In genomic region chr9:20859926-20860325, GRCm38 (mm10) we compare ENCODE assay signal across 41 mouse cellular contexts. TPM values are rescaled to one million over a fixed set of nuclear protein-coding genes. Genes with fewer than 3 reads are reported as not detected.
DNase-seq lines count a peak whose midpoint lies in the region; ATAC-seq and TF ChIP-seq lines count a peak whose summit lies in the region.
"Had no signal": no experiment of that assay in that cellular context is flagged by ENCODE, and none has a peak within 500 bp of the region (broad histone marks: within the 10 kb centered on the region; RNA-seq: fewer than 3 reads in every experiment).

No protein-coding gene starts in this region.

- no peak overlapping the region for H3K4me2 ChIP-seq in intestine, postnatal 0 days (replicated peaks; ENCODE audit: low read depth)
- H3K4me2 ChIP-seq in intestine, embryonic 15.5 days (replicated peaks): no peak overlapping the region
- peak overlapping the region; percentile 22; the same call in 1 of the 2 replicates for H3K4me2 ChIP-seq in CH12.LX (ENCODE audit: insufficient read depth, low read depth, poor library complexity, severe bottlenecking)
- no peak overlapping the region for H3K4me2 ChIP-seq in stomach, postnatal 0 days (replicated peaks; ENCODE audit: low read depth)
- H3K4me2 ChIP-seq: embryonic facial prominence, embryonic 13.5 days; forebrain, embryonic 13.5 days; hindbrain, embryonic 12.5 days; limb, embryonic 12.5 days; liver, embryonic 13.5 days; lung, embryonic 15.5 days; midbrain, embryonic 12.5 days; neural tube, embryonic 12.5 days had no signal

- 41% methylated on average over 6 of the region's 6 CpGs for WGBS in intestine, postnatal 0 days
- WGBS in intestine, embryonic 15.5 days: 50% methylated on average over 6 of the region's 6 CpGs
- WGBS in stomach, postnatal 0 days: 39% methylated on average over 6 of the region's 6 CpGs
- WGBS in lung, adult 2 months: 39% methylated on average over 6 of the region's 6 CpGs

- H3K79me2 ChIP-seq in CH12.LX (replicated peaks; ENCODE audit: control insufficient read depth, extremely low read depth, insufficient read depth, poor library complexity, severe bottlenecking): no peaks in the 10 kb centered on the region

- TF ChIP-seq RAD21 in CH12.LX (IDR thresholded peaks at IDR 0.05; ENCODE audit: low read depth, low read length): peak; percentile 9

- no peaks in the 10 kb centered on the region for H3K36me3 ChIP-seq in intestine, postnatal 0 days (ENCODE audit: control insufficient read depth, insufficient read depth)
- H3K36me3 ChIP-seq in intestine, embryonic 15.5 days: no peaks in the 10 kb centered on the region
- H3K36me3 ChIP-seq in CH12.LX (replicated peaks in 1 of 2; ENCODE audit: control insufficient read depth in 1 of 2, insufficient read depth in 1 of 2, low read length in 1 of 2): no peaks in the 10 kb centered on the region
- H3K36me3 ChIP-seq in stomach, postnatal 0 days (ENCODE audit: control insufficient read depth, insufficient read depth, low read length): no peaks in the 10 kb centered on the region
- H3K36me3 ChIP-seq: embryonic facial prominence, embryonic 13.5 days; heart, embryonic 10.5 days; hindbrain, embryonic 12.5 days; limb, embryonic 12.5 days; liver, embryonic 13.5 days; lung, embryonic 15.5 days; midbrain, embryonic 12.5 days; neural tube, embryonic 12.5 days had no signal

- DNase-seq in CH12.LX (ENCODE audit: extremely low read depth): no peak
- peak; percentile 34 for DNase-seq in ZHBTc4 (ENCODE audit: low read depth, low spot score)
- DNase-seq in stomach, postnatal 0 days (ENCODE audit: low spot score): no peak
- DNase-seq in lung, adult 2 months: no peak
- DNase-seq in thymus, postnatal 25 days: no peak
- DNase-seq: adrenal gland, adult 2 months; adrenal gland, postnatal 36 days; cerebellum, adult 8-10 months; cerebellum, postnatal 25 days; embryo, embryonic 11 days; gastrocnemius, postnatal 25 days; heart, adult 11 months; heart, postnatal 36 days; kidney, adult 11 months; kidney, postnatal 14 days; liver, embryonic 13.5 days; right cerebral cortex, adult 18-20 months; right cerebral cortex, postnatal 4 days; thymus, adult 2 months had no signal

- H3K4me1 ChIP-seq in intestine, postnatal 0 days (replicated peaks; ENCODE audit: control insufficient read depth, insufficient read depth, low read length): no peaks in the 10 kb centered on the region
- no peaks in the 10 kb centered on the region for H3K4me1 ChIP-seq in intestine, embryonic 15.5 days (replicated peaks)
- H3K4me1 ChIP-seq in CH12.LX (ENCODE audit: control insufficient read depth in 1 of 2, insufficient read depth in 2 of 2): peaks cover 5 to 7% of the 10 kb centered on the region in 2 experiments; a peak in 2 of 4 replicates
- no peaks in the 10 kb centered on the region for H3K4me1 ChIP-seq in stomach, postnatal 0 days (replicated peaks; ENCODE audit: control insufficient read depth, insufficient read depth)
- no peaks in the 10 kb centered on the region for H3K4me1 ChIP-seq in lung, adult 2 months (ENCODE audit: control insufficient read depth, insufficient read depth, low read length)
- H3K4me1 ChIP-seq: embryonic facial prominence, embryonic 13.5 days; forebrain, embryonic 13.5 days; heart, embryonic 10.5 days; hindbrain, embryonic 12.5 days; limb, embryonic 12.5 days; liver, embryonic 13.5 days; lung, embryonic 15.5 days; midbrain, embryonic 12.5 days; neural tube, embryonic 12.5 days had no signal

- no peaks in the 10 kb centered on the region for H3K9me3 ChIP-seq in intestine, postnatal 0 days (ENCODE audit: control insufficient read depth)
- no peaks in the 10 kb centered on the region for H3K9me3 ChIP-seq in intestine, embryonic 15.5 days
- H3K9me3 ChIP-seq in CH12.LX (replicated peaks; ENCODE audit: low read length): no peaks in the 10 kb centered on the region
- H3K9me3 ChIP-seq in stomach, postnatal 0 days (ENCODE audit: control insufficient read depth, low read length): no peaks in the 10 kb centered on the region
- H3K9me3 ChIP-seq: embryonic facial prominence, embryonic 13.5 days; forebrain, embryonic 13.5 days; heart, embryonic 10.5 days; hindbrain, embryonic 12.5 days; limb, embryonic 12.5 days; liver, embryonic 13.5 days; lung, embryonic 15.5 days; midbrain, embryonic 12.5 days; neural tube, embryonic 12.5 days had no signal

- no peak for TF ChIP-seq POLR2A in CH12.LX (IDR thresholded peaks at IDR 0.05; ENCODE audit: low read depth, low read length)
- no peak for TF ChIP-seq POLR2A in lung, adult 2 months (IDR thresholded peaks at IDR 0.05; ENCODE audit: borderline replicate concordance, extremely low read depth, low read depth, low read length)

- ATAC-seq in intestine, postnatal 0 days: no peak
- ATAC-seq in intestine, embryonic 15.5 days: no peak
- no peak for ATAC-seq in stomach, postnatal 0 days (ENCODE audit: low FRiP score, low TSS enrichment)
- ATAC-seq: activated CD4-positive, CD25-positive, alpha-beta regulatory T cell, adult 4 months; forebrain, embryonic 13.5 days had no signal

- no peak overlapping the region for H3K4me3 ChIP-seq in intestine, postnatal 0 days (ENCODE audit: low read depth, low read length)
- H3K4me3 ChIP-seq in intestine, embryonic 15.5 days (replicated peaks): no peak overlapping the region
- H3K4me3 ChIP-seq in CH12.LX (replicated peaks in 1 of 3; ENCODE audit: low read depth in 2 of 3, low read length in 2 of 3, poor library complexity in 1 of 3): no peak overlapping the region
- H3K4me3 ChIP-seq in stomach, postnatal 0 days (ENCODE audit: low read depth, low read length): no peak overlapping the region
- H3K4me3 ChIP-seq in lung, adult 2 months (replicated peaks; ENCODE audit: extremely low read depth, low read depth, low read length): no peak overlapping the region
- H3K4me3 ChIP-seq: embryonic facial prominence, embryonic 13.5 days; forebrain, embryonic 13.5 days; heart, embryonic 10.5 days; hindbrain, embryonic 12.5 days; left cerebral cortex, adult 2 months; limb, embryonic 12.5 days; liver, embryonic 13.5 days; lung, embryonic 15.5 days; midbrain, embryonic 12.5 days; myocyte; neural tube, embryonic 12.5 days had no signal

- TF ChIP-seq EP300 in CH12.LX (IDR thresholded peaks at IDR 0.05; ENCODE audit: low read length): no peak
- TF ChIP-seq EP300 in stomach, postnatal 0 days (optimal IDR thresholded peaks at IDR 0.05): no peak

- H3K9ac ChIP-seq in intestine, postnatal 0 days (ENCODE audit: low read depth, low read length): no peak overlapping the region
- H3K9ac ChIP-seq in intestine, embryonic 15.5 days: no peak overlapping the region
- H3K9ac ChIP-seq in CH12.LX (ENCODE audit: insufficient read depth, low read depth): no peak overlapping the region
- no peak overlapping the region for H3K9ac ChIP-seq in stomach, postnatal 0 days (ENCODE audit: low read length)
- H3K9ac ChIP-seq: embryonic facial prominence, embryonic 13.5 days; forebrain, embryonic 13.5 days; hindbrain, embryonic 12.5 days; limb, embryonic 12.5 days; liver, embryonic 13.5 days; lung, embryonic 15.5 days; midbrain, embryonic 12.5 days; neural tube, embryonic 12.5 days had no signal

- 0 out of 2 replicates have a peak, but pooled peaks have one; percentile 8 for TF ChIP-seq CTCF in intestine, postnatal 0 days (IDR thresholded peaks at IDR 0.05; ENCODE audit: low read depth)
- peak in 1 of 2 experiments; percentile 50; a peak in 2 of 4 replicates for TF ChIP-seq CTCF in CH12.LX (conservative IDR thresholded peaks at IDR 0.05 in 1 of 2, IDR thresholded peaks at IDR 0.05 in 1 of 2; ENCODE audit: low read depth in 2 of 2, low read length in 2 of 2)
- TF ChIP-seq CTCF in stomach, postnatal 0 days (IDR thresholded peaks at IDR 0.05; ENCODE audit: low read depth): 0 out of 2 replicates have a peak, but pooled peaks have one; percentile 1
- no peak for TF ChIP-seq CTCF in lung, adult 2 months (IDR thresholded peaks at IDR 0.05; ENCODE audit: insufficient read depth, low read length)

- dilution Hi-C loops in CH12.LX (cut with MboI; ENCODE audit: extremely low pct_ligation_motif_present, extremely low pct_unique_long_range_greater_than_20kb, low sequenced_read_pairs): no loop called here

- H3K27me3 ChIP-seq in intestine, postnatal 0 days (replicated peaks; ENCODE audit: control insufficient read depth, insufficient read depth, low read length): no peaks in the 10 kb centered on the region
- H3K27me3 ChIP-seq in intestine, embryonic 15.5 days (replicated peaks): no peaks in the 10 kb centered on the region
- H3K27me3 ChIP-seq in CH12.LX (replicated peaks): peaks cover 54% of the 10 kb centered on the region
- H3K27me3 ChIP-seq in stomach, postnatal 0 days (ENCODE audit: control insufficient read depth, insufficient read depth, low read length): no peaks in the 10 kb centered on the region
- H3K27me3 ChIP-seq: embryonic facial prominence, embryonic 13.5 days; limb, embryonic 12.5 days; lung, embryonic 15.5 days had no signal

- no peak overlapping the region for H3K27ac ChIP-seq in intestine, postnatal 0 days (ENCODE audit: low read depth, low read length)
- no peak overlapping the region for H3K27ac ChIP-seq in intestine, embryonic 15.5 days
- no peak overlapping the region for H3K27ac ChIP-seq in CH12.LX (ENCODE audit: insufficient read depth, low read depth)
- H3K27ac ChIP-seq in stomach, postnatal 0 days (replicated peaks): no peak overlapping the region
- H3K27ac ChIP-seq: embryonic facial prominence, embryonic 13.5 days; forebrain, embryonic 13.5 days; heart, embryonic 10.5 days; hindbrain, embryonic 12.5 days; left cerebral cortex, adult 2 months; limb, embryonic 12.5 days; liver, embryonic 13.5 days; lung, embryonic 15.5 days; midbrain, embryonic 12.5 days; neural tube, embryonic 12.5 days had no signal

- in situ Hi-C loops in CH12.LX (cut with MboI; ENCODE audit: low pct_ligation_motif_present, low pct_unique_long_range_greater_than_20kb, low sequenced_read_pairs): no loop called here

RNA-seq across cellular contexts. Expression of gene A230050P20Rik, which starts 8.5 kb away (rescaled TPM):
- polyA plus RNA-seq in intestine, postnatal 0 days (2015; fragmentation: Nextera tagmentation; extraction: Ambion mirVana): 4.9 and 5.6 TPM in 2 replicates
- 15.0 and 19.8 TPM in 2 replicates for polyA plus RNA-seq in intestine, embryonic 15.5 days (2015; fragmentation: Nextera tagmentation; extraction: Ambion mirVana)
- total RNA-seq in CH12.LX (2012; rRNA removed) (18.8 and 25.2 TPM in 2 replicates), CH12.LX (2014; rRNA removed) (3.3 and 3.7 TPM in 2 replicates)
- 11.0 and 11.2 TPM in 2 replicates for polyA plus RNA-seq in CH12.LX (2012; ENCODE audit: insufficient read length, low read depth)
- 6.9 TPM in 2 replicates for polyA plus RNA-seq in stomach, postnatal 0 days (2015; fragmentation: Nextera tagmentation; extraction: Ambion mirVana)
- 95.9 and 105 TPM in 2 replicates for polyA plus RNA-seq in lung, adult 2 months (2012; rRNA removed)

RNA-seq across cellular contexts. Expression of gene Angptl6, which starts 19.6 kb away (rescaled TPM):
- 9.4 and 9.8 TPM in 2 replicates for polyA plus RNA-seq in intestine, postnatal 0 days (2015; fragmentation: Nextera tagmentation; extraction: Ambion mirVana)
- polyA plus RNA-seq in intestine, embryonic 15.5 days (2015; fragmentation: Nextera tagmentation; extraction: Ambion mirVana): 8.3 and 10.7 TPM in 2 replicates
- total RNA-seq in CH12.LX (2012; rRNA removed): 3.4 and 11.8 TPM in 2 replicates
- total RNA-seq in CH12.LX (2014; rRNA removed): 1.4 and 2.0 TPM in 2 replicates
- 0.57 and 1.1 TPM in 2 replicates for polyA plus RNA-seq in CH12.LX (2012; ENCODE audit: insufficient read length, low read depth)
- polyA plus RNA-seq in stomach, postnatal 0 days (2015; fragmentation: Nextera tagmentation; extraction: Ambion mirVana): 7.7 and 7.9 TPM in 2 replicates
- polyA plus RNA-seq in lung, adult 2 months (2012; rRNA removed): 2.8 and 3.5 TPM in 2 replicates

RNA-seq across cellular contexts. Expression of gene Ppan, which starts 28.0 kb away (rescaled TPM):
- 18.7 and 21.4 TPM in 2 replicates for polyA plus RNA-seq in intestine, postnatal 0 days (2015; fragmentation: Nextera tagmentation; extraction: Ambion mirVana)
- polyA plus RNA-seq in intestine, embryonic 15.5 days (2015; fragmentation: Nextera tagmentation; extraction: Ambion mirVana): 91.6 and 95.5 TPM in 2 replicates
- total RNA-seq in CH12.LX (2012; rRNA removed): 346 and 359 TPM in 2 replicates
- 242 and 272 TPM in 2 replicates for total RNA-seq in CH12.LX (2014; rRNA removed)
- 359 and 389 TPM in 2 replicates for polyA plus RNA-seq in CH12.LX (2012; ENCODE audit: insufficient read length, low read depth)
- polyA plus RNA-seq in stomach, postnatal 0 days (2015; fragmentation: Nextera tagmentation; extraction: Ambion mirVana): 32.4 and 37.3 TPM in 2 replicates
- polyA plus RNA-seq in lung, adult 2 months (2012; rRNA removed): 36.2 and 49.8 TPM in 2 replicates

RNA-seq across cellular contexts. Expression of gene Eif3g, which starts 38.5 kb away (rescaled TPM):
- polyA plus RNA-seq in intestine, postnatal 0 days (2015; fragmentation: Nextera tagmentation; extraction: Ambion mirVana): 131 and 138 TPM in 2 replicates
- 292 and 319 TPM in 2 replicates for polyA plus RNA-seq in intestine, embryonic 15.5 days (2015; fragmentation: Nextera tagmentation; extraction: Ambion mirVana)
- total RNA-seq in CH12.LX (2012; rRNA removed) (293 and 340 TPM in 2 replicates), CH12.LX (2014; rRNA removed) (205 and 211 TPM in 2 replicates)
- 387 and 392 TPM in 2 replicates for polyA plus RNA-seq in CH12.LX (2012; ENCODE audit: insufficient read length, low read depth)
- 215 and 221 TPM in 2 replicates for polyA plus RNA-seq in stomach, postnatal 0 days (2015; fragmentation: Nextera tagmentation; extraction: Ambion mirVana)
- polyA plus RNA-seq in lung, adult 2 months (2012; rRNA removed): 88.4 and 93.6 TPM in 2 replicates

RNA-seq across cellular contexts. Expression of gene Rdh8, which starts 41.6 kb away (rescaled TPM):
- not detected in 2 replicates for polyA plus RNA-seq in intestine, postnatal 0 days (2015; fragmentation: Nextera tagmentation; extraction: Ambion mirVana)
- not detected in 2 replicates for polyA plus RNA-seq in intestine, embryonic 15.5 days (2015; fragmentation: Nextera tagmentation; extraction: Ambion mirVana)
- total RNA-seq in CH12.LX (2012; rRNA removed): not detected in 2 replicates
- total RNA-seq in CH12.LX (2014; rRNA removed): not detected in 2 replicates
- polyA plus RNA-seq in CH12.LX (2012; ENCODE audit: insufficient read length, low read depth): not detected in 2 replicates
- polyA plus RNA-seq in stomach, postnatal 0 days (2015; fragmentation: Nextera tagmentation; extraction: Ambion mirVana): not detected in 2 replicates
- polyA plus RNA-seq in lung, adult 2 months (2012; rRNA removed): not detected in 2 replicates
- total RNA-seq: adrenal gland, adult 2 months; adrenal gland, postnatal 36 days; heart, postnatal 36 days; layer of hippocampus, adult 18-20 months; layer of hippocampus, postnatal 10 days; left cerebral cortex, adult 2 months; left cerebral cortex, postnatal 25 days; megakaryocyte, adult 5-6 weeks; midbrain, postnatal 0 days had no signal
- polyA plus RNA-seq: activated CD4-positive, CD25-positive, alpha-beta regulatory T cell, adult 4 months; adrenal gland, adult 2 months; C2C12; embryonic facial prominence, embryonic 13.5 days; forebrain, embryonic 13.5 days; heart, embryonic 10.5 days; heart, embryonic 16.5 days; hindbrain, embryonic 12.5 days; kidney, embryonic 14.5 days; limb, embryonic 12.5 days; liver, embryonic 13.5 days; lung, embryonic 15.5 days; midbrain, embryonic 12.5 days; midbrain, postnatal 0 days; myocyte; neural tube, embryonic 12.5 days; spleen, adult 2 months; thymus, adult 2 months had no signal
